Mouse (Mus musculus) kidney, adult 2 months (tissue): ENCODE measurements around the gene Stx3.

ENCODE experiments used
- CTCF ChIP-seq: fragments of 200-500 bp; conservative IDR thresholded peaks from 2 replicates; pipeline ENCODE4 v1.5.1; 2011; ENCODE audit warnings: low read depth, mild to moderate bottlenecking, control low read depth, low read length, moderate library complexity, mixed read lengths; ENCODE audit not compliant: insufficient read depth, insufficient read length
- POLR2A ChIP-seq: fragments of 200-500 bp; IDR thresholded peaks from one replicate; pipeline ENCODE4 v1.6.1; 2011; ENCODE audit warnings: low read depth, low read length, control low read depth

DNA sequence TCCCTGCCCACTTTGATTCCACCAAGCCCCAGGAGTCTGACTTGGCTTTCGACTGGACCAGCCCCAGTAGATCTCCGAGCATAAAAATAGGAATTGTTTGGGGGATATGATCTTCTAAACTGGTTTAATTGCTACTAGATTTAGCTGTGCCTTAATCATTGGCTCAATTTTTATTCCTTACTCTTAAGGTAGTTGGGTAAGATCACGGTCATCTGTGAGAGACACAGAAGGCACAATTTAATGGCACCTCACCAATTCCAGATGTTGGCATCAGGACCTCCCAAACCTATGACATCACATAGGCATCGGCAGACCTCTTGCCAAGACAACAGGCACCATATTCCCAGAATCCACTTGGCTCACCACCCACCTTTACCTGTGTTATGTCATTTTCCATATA is 19.9 kb upstream of the Stx3 start, which contains the start of gene Olfr1417:
- TF ChIP-seq CTCF (no peak), POLR2A (no peak)
